Mouse (Mus musculus) left cerebral cortex, adult 18-20 months (tissue): ENCODE measurements at regions not wholly inside any gene's neighbourhood (a gene's known extent, or its start where the extent isn't known, plus 50 kb on each side); places are given as distances from the start of the nearest gene placed in this dataset.
A peak's percentile ranks its signal among the peaks of the same experiment; 100 is the strongest.

Experiments
- DNase-seq, 2 experiments: peaks; one replicate each; pipeline ENCODE4 v3.0.0; 2021 to 2022; ENCODE audit warnings: low spot score in 2 of 2, mixed read lengths in 1 of 2

DNA sequence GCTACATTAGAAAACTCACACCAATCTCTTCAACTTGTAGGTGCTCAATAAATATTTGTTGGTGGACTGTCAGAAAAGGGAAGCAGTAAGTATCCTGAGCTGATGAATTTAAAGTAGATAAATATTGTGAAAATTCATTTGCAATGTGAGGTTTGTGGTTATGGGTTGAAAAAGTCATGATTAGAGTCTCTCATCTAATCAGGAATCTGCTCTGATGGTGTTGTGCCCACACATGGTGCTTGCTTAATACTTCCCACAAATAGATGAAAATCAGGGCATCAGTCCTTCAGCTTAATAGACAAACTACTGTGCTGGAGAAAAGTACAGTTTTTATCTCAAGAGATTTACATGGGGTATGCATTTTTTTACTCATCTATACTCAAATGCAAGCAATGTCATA, 59.9 kb downstream of the S1pr1 start:
- no peak for DNase-seq

DNA sequence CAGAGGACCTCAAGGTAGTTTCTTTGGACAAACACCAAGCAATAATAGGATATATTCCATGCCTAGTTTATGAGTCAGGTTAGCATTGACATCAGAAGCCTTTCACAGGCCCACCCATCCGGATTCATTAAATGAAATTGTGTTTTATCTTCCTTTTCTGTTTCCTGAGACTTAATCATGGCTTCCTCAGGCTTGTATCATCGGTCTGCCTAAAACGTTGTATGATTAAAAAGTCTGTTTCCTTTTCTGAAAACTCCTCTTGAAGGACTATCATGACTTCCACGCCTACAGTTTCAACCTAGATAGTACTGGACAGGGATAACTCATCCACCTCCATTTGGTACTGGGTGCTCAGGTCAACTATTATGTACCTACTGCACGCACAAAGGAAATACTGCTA, 62.6 kb downstream of the S1pr1 start:
- no peak for DNase-seq

GRCm38 (mm10) chr3:115649338-115650117, 65.3 kb downstream of the S1pr1 start:
- no peak for DNase-seq

DNA sequence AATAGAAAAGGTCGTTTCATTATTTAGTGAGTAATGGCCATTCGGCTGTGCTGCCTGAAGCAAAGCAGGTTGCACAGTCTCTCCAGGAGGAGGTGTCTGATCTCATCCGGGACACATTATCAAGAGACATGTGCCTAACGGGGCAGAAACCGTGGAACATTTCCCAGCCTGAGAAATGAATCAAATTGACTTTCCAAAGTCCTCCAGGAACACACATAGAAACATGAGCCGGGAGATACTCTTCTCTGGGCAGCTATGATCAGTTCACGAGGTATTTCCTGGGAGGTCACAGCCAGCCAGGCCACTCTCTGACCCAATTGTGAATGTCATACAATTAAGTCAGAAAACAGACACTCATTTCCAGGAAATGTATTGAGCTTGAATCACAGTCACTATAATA, 67.9 kb downstream of the S1pr1 start:
- no peak for DNase-seq

GRCm38 (mm10) chr3:115644307-115644706, 70.6 kb downstream of the S1pr1 start:
- DNase-seq, result no peak

- peak; percentile 84 to 86 for DNase-seq
Measured at GRCm38 (mm10) chr3:115642846-115643260, 72.0 kb downstream of the S1pr1 start.

DNA sequence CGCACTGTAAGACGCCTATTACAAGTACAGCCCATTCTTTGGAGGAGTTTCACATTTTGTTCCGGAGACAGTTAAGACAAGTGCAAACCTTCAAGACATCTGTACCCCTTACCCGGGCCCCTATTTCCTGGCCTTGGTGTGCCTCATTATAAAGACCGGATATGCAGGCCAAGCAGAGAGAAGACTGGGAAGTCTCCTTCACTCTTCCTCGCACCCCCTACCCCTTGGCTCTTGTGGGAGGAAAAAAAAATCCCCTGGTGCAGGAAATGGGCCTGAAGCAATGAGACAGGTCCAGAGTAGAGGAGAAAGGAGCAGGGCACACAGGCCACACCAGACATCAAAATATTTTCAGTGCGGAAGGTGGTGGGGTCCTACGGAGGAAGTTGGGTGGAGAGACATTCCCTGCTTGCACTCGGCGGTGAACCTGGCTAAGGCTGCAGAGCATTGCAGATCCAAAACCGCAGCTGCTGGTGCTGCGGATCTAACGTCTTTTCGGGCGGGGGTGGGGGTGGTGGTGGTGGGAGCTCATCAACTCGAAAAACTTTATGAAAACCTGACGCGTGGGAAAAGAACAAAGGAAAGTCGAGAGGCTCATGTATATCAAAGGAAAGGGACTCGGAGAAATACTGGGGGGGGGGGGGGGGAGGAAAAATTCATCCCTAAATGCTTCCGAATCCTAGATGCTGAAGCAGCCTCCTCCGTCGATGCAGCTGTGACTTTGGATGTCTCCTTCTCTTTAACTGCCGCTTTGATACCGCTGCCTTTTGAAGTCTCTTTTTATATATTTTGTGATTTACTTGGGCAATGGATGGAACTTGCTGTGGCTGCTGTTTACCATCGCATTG, 72.6 kb downstream of the S1pr1 start:
- DNase-seq, result peak; percentile 6 to 22

- DNase-seq, result no peak
Measured at GRCm38 (mm10) chr3:115641411-115641810, 73.5 kb downstream of the S1pr1 start.

DNA sequence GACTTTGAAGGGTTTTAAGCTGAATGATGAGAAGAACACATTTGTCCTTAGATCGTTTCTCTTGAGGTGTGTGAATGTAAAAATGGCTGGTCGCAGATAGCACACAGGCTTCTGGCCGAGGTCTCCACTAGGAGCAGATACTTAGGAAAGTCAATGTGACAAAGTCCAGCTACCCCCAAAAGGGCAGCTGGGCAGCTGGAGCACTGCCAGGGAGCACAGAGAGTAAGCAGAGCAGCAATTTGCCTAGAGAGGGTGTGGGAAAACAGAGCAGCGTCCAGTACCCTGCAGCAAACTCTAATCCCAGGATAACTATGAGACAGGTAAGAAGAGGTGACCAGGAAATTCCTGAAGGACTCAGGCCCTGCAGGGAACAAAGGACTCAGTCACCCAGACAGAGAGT, 79.4 kb downstream of the S1pr1 start:
- no peak for DNase-seq

DNA sequence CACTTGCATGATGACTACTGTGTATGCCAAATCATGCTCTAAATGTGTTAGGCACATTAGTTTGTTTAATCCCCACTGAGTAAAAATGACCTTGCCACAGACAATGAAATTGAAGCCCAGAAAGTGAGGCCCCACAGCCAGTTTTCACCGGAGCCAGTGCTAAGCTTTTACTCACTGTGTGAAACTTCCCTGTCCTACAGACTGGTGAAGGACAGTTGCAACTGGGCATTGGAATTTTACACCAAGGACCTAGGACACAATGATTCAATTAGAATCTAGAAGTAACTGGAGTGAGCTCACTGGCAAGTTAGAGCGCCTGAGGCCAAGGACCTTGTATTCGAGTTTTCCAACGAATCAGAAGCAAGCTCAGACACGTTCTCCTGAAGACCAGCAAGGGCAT, 79.8 kb downstream of the S1pr1 start:
- DNase-seq, result no peak

DNA sequence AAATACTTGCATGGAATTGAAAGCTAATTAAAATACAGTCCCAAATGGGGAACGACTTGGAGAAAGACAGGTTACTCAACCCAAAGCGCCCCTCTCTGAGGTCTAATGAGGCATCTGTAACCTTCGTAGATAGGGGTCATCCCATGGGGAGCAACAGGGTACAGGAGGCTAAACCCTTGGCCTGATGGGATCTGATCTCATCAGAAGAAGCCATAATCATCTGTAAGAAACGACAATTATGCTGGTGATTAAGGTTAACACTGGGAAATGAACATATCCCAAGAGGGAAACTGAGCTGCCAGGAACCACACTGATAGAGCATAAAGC, 82.5 kb downstream of the S1pr1 start:
- no peak for DNase-seq

DNA sequence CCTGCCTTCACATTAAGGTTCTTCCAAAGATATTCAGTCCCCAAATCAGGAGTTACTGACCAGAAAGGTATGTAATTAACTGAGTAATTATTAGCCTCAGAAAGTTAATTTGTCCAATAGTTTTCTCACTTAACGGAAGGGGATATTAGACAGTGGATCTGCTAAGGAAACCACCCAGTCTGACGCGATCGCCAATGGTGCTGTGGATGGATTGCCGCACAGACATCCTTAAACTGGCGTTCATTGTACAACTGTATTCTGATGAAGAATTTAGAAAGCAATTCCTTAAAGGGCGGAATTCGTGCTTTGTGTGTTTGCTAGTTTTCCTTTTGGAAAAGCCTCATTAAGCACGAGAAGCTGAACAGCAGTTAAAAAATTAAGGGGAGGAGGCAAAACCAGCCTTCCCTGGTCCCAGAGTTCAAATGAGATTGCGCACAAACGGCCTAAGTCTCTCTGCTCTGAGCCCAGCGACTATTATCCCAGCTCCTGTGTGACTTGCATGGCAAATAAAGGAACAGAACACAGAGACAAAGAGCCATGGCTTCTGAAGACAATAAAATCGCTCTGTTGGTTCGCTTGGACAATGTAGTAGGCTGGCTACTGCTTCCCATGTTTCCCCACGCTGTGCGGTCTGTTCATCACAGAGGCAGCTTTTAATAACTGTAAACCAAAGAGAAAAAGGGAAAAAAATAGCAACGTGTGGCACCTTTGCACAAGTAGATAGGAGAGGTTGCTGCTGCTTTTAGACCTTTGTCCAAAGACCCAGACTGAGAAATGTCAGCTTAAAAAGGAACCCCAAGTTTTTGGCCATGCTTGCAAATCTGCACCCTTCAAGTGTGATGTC, 83.1 kb downstream of the S1pr1 start:
- peak; percentile 3 to 11 for DNase-seq

GRCm38 (mm10) chr3:115622920-115623319, 92.0 kb downstream of the S1pr1 start:
- no peak for DNase-seq

DNA sequence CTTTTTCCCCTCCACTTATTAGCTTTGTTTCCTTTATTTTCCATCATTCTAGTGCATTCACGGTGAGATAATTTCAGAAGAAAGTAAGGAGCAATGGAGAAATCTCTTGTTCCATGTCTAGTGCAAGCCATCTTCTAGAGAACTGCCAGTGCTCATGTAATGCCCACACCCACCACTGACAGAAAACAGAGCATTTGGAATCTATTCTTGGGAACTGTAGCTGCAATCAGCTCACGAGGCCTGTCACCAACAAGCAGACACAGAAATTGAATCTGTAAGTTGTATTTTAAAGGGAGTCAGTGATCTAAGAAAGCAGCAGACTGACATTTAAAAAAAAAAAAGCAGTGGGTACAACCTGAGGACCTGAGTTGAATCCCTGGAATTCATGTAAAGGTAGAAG, 92.6 kb downstream of the S1pr1 start:
- DNase-seq, result peak in 1 of 2 experiments; percentile 49

- DNase-seq, result no peak
Measured at GRCm38 (mm10) chr3:115619970-115620369, 94.9 kb downstream of the S1pr1 start.

DNA sequence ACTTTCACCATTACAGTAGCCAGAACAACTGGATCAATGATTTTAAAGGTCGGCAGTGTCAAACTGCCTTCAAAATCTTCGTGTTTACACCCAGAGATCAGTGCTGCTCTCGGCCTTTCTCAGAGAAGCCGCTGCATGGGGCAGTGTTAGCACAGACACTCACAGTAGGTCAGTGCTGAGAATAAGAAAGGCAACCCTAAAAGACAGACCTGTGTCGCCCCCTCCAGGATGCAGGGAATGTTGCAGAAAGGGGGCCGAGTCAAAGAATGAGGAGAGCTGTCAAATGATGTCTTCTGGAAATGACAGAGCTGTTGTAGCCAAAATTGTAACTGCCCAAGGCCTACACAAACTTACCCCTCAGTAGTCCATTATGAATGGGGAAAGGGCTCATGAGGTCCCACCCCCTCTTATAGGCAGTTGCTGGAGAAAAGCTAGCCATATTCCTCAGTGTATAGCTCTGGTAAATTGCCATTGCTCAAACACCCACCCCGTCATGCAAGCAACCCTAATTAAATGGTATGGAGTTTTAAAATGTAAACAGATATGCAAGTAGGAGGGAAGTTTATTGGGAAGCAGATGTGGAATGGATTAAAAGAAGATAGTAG, 98.8 kb downstream of the S1pr1 start:
- DNase-seq, result peak; percentile 57 to 62

GRCm38 (mm10) chr3:115612859-115613258, 102.0 kb downstream of the S1pr1 start:
- DNase-seq, result no peak

DNA sequence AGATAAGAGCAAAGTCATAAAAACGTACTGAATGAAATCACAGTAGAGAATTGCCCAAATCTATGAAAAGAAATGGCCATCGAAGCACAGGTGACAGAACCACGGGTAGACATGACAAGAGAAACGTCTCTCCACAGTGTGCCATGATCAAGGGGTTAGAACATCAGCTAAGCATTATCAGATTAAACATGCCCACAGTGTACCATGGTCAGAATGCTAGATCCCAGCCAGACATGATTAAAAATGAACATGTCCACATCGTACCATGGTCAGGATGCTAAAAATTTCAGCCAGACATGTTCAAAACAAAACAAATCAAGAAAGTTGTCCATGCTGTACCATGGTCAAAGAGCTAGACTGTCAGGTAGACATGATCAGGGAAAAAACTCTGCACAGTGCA, 106.8 kb downstream of the S1pr1 start:
- no peak for DNase-seq

GRCm38 (mm10) chr3:115604734-115605279, 110.1 kb downstream of the S1pr1 start:
- DNase-seq, result no peak

DNA sequence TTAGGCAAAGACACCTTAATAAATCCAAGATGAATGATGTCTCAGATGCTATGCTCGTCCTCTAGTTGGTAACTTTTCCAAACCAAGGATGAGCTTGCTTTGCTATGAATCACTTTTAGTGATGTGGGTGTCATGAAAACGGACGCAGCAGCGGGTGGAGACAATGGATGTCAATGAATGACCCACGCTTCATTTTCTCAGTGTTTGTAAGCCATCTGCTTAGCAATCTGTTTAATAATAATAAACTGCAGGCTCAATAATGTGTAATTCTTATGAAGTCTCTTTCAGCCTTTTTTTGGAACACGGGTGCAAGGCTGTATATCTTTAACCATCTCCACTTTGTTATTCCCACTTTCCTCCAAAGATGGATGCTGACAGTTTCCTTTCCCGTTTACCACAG, 110.6 kb downstream of the S1pr1 start:
- no peak for DNase-seq

DNA sequence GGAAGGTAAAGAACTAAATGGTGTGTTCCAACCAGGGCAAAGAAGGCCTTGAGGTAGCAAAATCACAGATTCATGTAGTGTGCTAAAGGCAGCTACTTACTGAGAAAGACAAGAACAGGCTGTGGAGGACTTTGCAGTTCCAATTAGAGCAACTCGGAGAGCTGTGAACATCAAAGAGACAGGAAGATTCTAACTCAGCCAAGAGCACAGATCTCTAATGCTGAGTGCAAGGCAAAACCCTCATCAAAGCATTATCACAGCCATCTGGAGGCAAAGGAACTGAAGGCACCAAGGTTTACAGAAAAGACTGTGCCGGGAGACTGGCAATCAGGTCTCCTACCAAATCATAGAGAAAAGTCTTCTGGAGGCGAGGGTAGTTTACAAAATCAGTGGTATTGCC, 111.1 kb downstream of the S1pr1 start:
- DNase-seq, result no peak
